ENCODE assay signal across 31 mouse cellular contexts in genomic region chr5:76947142-76947541, GRCm38 (mm10). TPM values are rescaled to one million over a fixed set of nuclear protein-coding genes. Genes with fewer than 3 reads are reported as not detected.
A peak's percentile ranks its signal among the peaks of the same experiment; 100 is the strongest.
DNase-seq lines count a peak whose midpoint lies in the region; ATAC-seq and TF ChIP-seq lines count a peak whose summit lies in the region.
"Had no signal": no experiment of that assay in that cellular context is flagged by ENCODE, and none has a peak within 500 bp of the region (broad histone marks: within the 10 kb centered on the region; RNA-seq: fewer than 3 reads in every experiment).

No protein-coding gene starts in this region.

- no peaks in the 10 kb centered on the region for H3K9me3 ChIP-seq in kidney, embryonic 15.5 days (replicated peaks)
- no peaks in the 10 kb centered on the region for H3K9me3 ChIP-seq in liver, embryonic 13.5 days (replicated peaks)
- H3K9me3 ChIP-seq in liver, postnatal 0 days (ENCODE audit: low read length), result no peaks in the 10 kb centered on the region
- H3K9me3 ChIP-seq: forebrain, embryonic 13.5 days; limb, embryonic 15.5 days had no signal

- no peak overlapping the region for H3K4me3 ChIP-seq in kidney, embryonic 15.5 days (replicated peaks)
- H3K4me3 ChIP-seq in liver, embryonic 13.5 days (replicated peaks), result no peak overlapping the region
- no peak overlapping the region for H3K4me3 ChIP-seq in liver, postnatal 0 days (ENCODE audit: low read depth, low read length)
- H3K4me3 ChIP-seq: forebrain, embryonic 13.5 days; limb, embryonic 15.5 days had no signal

- 75% methylated on average over 4 of the region's 4 CpGs for WGBS in kidney, embryonic 15.5 days
- 65% methylated on average over 4 of the region's 4 CpGs for WGBS in liver, embryonic 13.5 days (ENCODE audit: insufficient replicate concordance)
- WGBS in liver, postnatal 0 days (ENCODE audit: insufficient replicate concordance), result 57% methylated on average over 4 of the region's 4 CpGs

- H3K36me3 ChIP-seq in kidney, embryonic 15.5 days, result peaks cover 29% of the 10 kb centered on the region; the same call in 1 of the 2 replicates
- H3K36me3 ChIP-seq in liver, embryonic 13.5 days, result peaks cover 38% of the 10 kb centered on the region
- H3K36me3 ChIP-seq in liver, postnatal 0 days (replicated peaks; ENCODE audit: insufficient read depth, low read length), result peaks cover 5% of the 10 kb centered on the region; the same call in 1 of the 2 replicates
- H3K36me3 ChIP-seq: limb, embryonic 15.5 days had no signal

- DNase-seq in heart, adult 18-20 months, result peak; percentile 27 to 31
- no peak for DNase-seq in heart, adult 9 months (ENCODE audit: low spot score in 2 of 2)
- DNase-seq in kidney, adult 11 months, result peak; percentile 28
- DNase-seq in liver, embryonic 13.5 days, result no peak
- no peak for DNase-seq in liver, postnatal 0 days
- DNase-seq in spleen, postnatal 4 days (ENCODE audit: low spot score in 2 of 2), result no peak
- DNase-seq: adrenal gland, postnatal 36 days; cerebellum, adult 9-10 months; kidney, adult 8-10 months; kidney, postnatal 4 days; layer of hippocampus, adult 9-11 months; left cerebral cortex, postnatal 4 days; lung, embryonic 14.5 days; midbrain, embryonic 14.5 days; right cerebral cortex, postnatal 14 days; thymus, postnatal 14 days had no signal

- no peak overlapping the region for H3K9ac ChIP-seq in kidney, embryonic 15.5 days
- peak overlapping the region; percentile 4; the same call in 1 of the 2 replicates for H3K9ac ChIP-seq in liver, embryonic 13.5 days
- no peak overlapping the region for H3K9ac ChIP-seq in liver, postnatal 0 days (replicated peaks)
- H3K9ac ChIP-seq: forebrain, embryonic 13.5 days; hindbrain, embryonic 14.5 days; limb, embryonic 15.5 days; lung, embryonic 14.5 days had no signal

- H3K4me2 ChIP-seq in kidney, embryonic 15.5 days, result no peak overlapping the region
- H3K4me2 ChIP-seq in liver, embryonic 13.5 days, result peak overlapping the region; percentile 2; the same call in 1 of the 2 replicates
- no peak overlapping the region for H3K4me2 ChIP-seq in liver, postnatal 0 days (ENCODE audit: low read depth, low read length)
- H3K4me2 ChIP-seq: forebrain, embryonic 13.5 days; hindbrain, embryonic 14.5 days; limb, embryonic 15.5 days; lung, embryonic 14.5 days had no signal

- no peaks in the 10 kb centered on the region for H3K27me3 ChIP-seq in kidney, embryonic 15.5 days
- no peaks in the 10 kb centered on the region for H3K27me3 ChIP-seq in liver, embryonic 13.5 days
- H3K27me3 ChIP-seq in liver, postnatal 0 days (ENCODE audit: insufficient read depth, low read length), result no peaks in the 10 kb centered on the region
- H3K27me3 ChIP-seq: forebrain, embryonic 13.5 days; limb, embryonic 15.5 days; Patski had no signal

- no peak for TF ChIP-seq CTCF in liver, postnatal 0 days (IDR thresholded peaks at IDR 0.05; ENCODE audit: low read depth)

- H3K4me1 ChIP-seq in kidney, embryonic 15.5 days, result peaks cover 32% of the 10 kb centered on the region
- peaks cover 57% of the 10 kb centered on the region for H3K4me1 ChIP-seq in liver, embryonic 13.5 days (replicated peaks)
- H3K4me1 ChIP-seq in liver, postnatal 0 days (ENCODE audit: insufficient read depth), result peaks cover 40% of the 10 kb centered on the region

- no peak overlapping the region for H3K27ac ChIP-seq in kidney, embryonic 15.5 days
- H3K27ac ChIP-seq in liver, embryonic 13.5 days, result no peak overlapping the region
- no peak overlapping the region for H3K27ac ChIP-seq in liver, postnatal 0 days (ENCODE audit: low read depth)
- H3K27ac ChIP-seq: forebrain, embryonic 13.5 days; hindbrain, embryonic 14.5 days; limb, embryonic 15.5 days had no signal

- TF ChIP-seq EP300 in liver, postnatal 0 days (IDR thresholded peaks at IDR 0.05; ENCODE audit: low read depth), result no peak

- ATAC-seq in kidney, embryonic 15.5 days (replicated peaks; ENCODE audit: low FRiP score), result no peak
- no peak for ATAC-seq in liver, embryonic 13.5 days (ENCODE audit: low read depth)
- no peak for ATAC-seq in liver, postnatal 0 days
- ATAC-seq: CD4-positive, CD25-positive, alpha-beta regulatory T cell, adult 4 months; forebrain, embryonic 13.5 days; inflammation-experienced regulatory T-cells, adult 6 months; Patski had no signal

RNA-seq across cellular contexts. Expression of gene Paics, which starts 4.0 kb away (rescaled TPM):
- 100 to 1,000 TPM; 159 TPM for total RNA-seq in heart, adult 18-20 months (2021)
- 316 and 330 TPM in 2 replicates for polyA plus RNA-seq in kidney, embryonic 15.5 days (2015; fragmentation: Nextera tagmentation; extraction: Ambion mirVana)
- 216 and 252 TPM in 2 replicates for polyA plus RNA-seq in liver, embryonic 13.5 days (2015; fragmentation: Nextera tagmentation; extraction: Ambion mirVana)
- polyA plus RNA-seq in liver, postnatal 0 days (2015; fragmentation: Nextera tagmentation; extraction: Ambion mirVana), result 95.3 and 111 TPM in 2 replicates

RNA-seq across cellular contexts. Expression of gene Ppat, which starts 4.2 kb away (rescaled TPM):
- total RNA-seq in heart, adult 18-20 months (2021), result 10 to 100 TPM; 13.3 to 15.1 TPM
- 40.1 and 43.6 TPM in 2 replicates for polyA plus RNA-seq in kidney, embryonic 15.5 days (2015; fragmentation: Nextera tagmentation; extraction: Ambion mirVana)
- polyA plus RNA-seq in liver, embryonic 13.5 days (2015; fragmentation: Nextera tagmentation; extraction: Ambion mirVana), result 38.5 and 45.7 TPM in 2 replicates
- polyA plus RNA-seq in liver, postnatal 0 days (2015; fragmentation: Nextera tagmentation; extraction: Ambion mirVana), result 14.9 and 17.6 TPM in 2 replicates

RNA-seq across cellular contexts. Expression of gene Srp72, which starts 27.3 kb away (rescaled TPM):
- 10 to 100 TPM; 40.4 to 50.6 TPM for total RNA-seq in heart, adult 18-20 months (2021)
- polyA plus RNA-seq in kidney, embryonic 15.5 days (2015; fragmentation: Nextera tagmentation; extraction: Ambion mirVana), result 95.2 and 98.1 TPM in 2 replicates
- 54.6 and 55.9 TPM in 2 replicates for polyA plus RNA-seq in liver, embryonic 13.5 days (2015; fragmentation: Nextera tagmentation; extraction: Ambion mirVana)
- polyA plus RNA-seq in liver, postnatal 0 days (2015; fragmentation: Nextera tagmentation; extraction: Ambion mirVana), result 34.4 TPM in 2 replicates

RNA-seq across cellular contexts. Expression of gene Aasdh, which starts 41.8 kb away (rescaled TPM):
- 10 to 100 TPM; 16.8 to 16.9 TPM for total RNA-seq in heart, adult 18-20 months (2021)
- polyA plus RNA-seq in kidney, embryonic 15.5 days (2015; fragmentation: Nextera tagmentation; extraction: Ambion mirVana), result 16.8 and 18.1 TPM in 2 replicates
- polyA plus RNA-seq in liver, embryonic 13.5 days (2015; fragmentation: Nextera tagmentation; extraction: Ambion mirVana), result 6.4 and 10.1 TPM in 2 replicates
- 5.1 and 5.3 TPM in 2 replicates for polyA plus RNA-seq in liver, postnatal 0 days (2015; fragmentation: Nextera tagmentation; extraction: Ambion mirVana)

RNA-seq across cellular contexts. Expression of gene Arl9, which starts 56.7 kb away (rescaled TPM):
- not detected for total RNA-seq in heart, adult 18-20 months (2021)
- polyA plus RNA-seq in kidney, embryonic 15.5 days (2015; fragmentation: Nextera tagmentation; extraction: Ambion mirVana), result 0.44 TPM in 1 of 2 replicates, not detected in the other
- 0.32 TPM in 1 of 2 replicates, not detected in the other for polyA plus RNA-seq in liver, embryonic 13.5 days (2015; fragmentation: Nextera tagmentation; extraction: Ambion mirVana)
- polyA plus RNA-seq in liver, postnatal 0 days (2015; fragmentation: Nextera tagmentation; extraction: Ambion mirVana), result 0.22 TPM in 2 replicates
- total RNA-seq: adrenal gland, adult 18-20 months; adrenal gland, postnatal 36 days; ES-E14; gastrocnemius, adult 18-20 months; left cerebral cortex, adult 18-20 months; megakaryocyte-erythroid progenitor cell, adult 5-6 weeks had no signal
- polyA plus RNA-seq: CD4-positive, CD25-positive, alpha-beta regulatory T cell, adult 4 months; embryonic facial prominence, embryonic 14.5 days; forebrain, embryonic 13.5 days; hindbrain, embryonic 14.5 days; inflammation-experienced regulatory T-cells, adult 6 months; limb, embryonic 15.5 days; midbrain, embryonic 14.5 days; neural tube, embryonic 11.5 days; stomach, embryonic 14.5 days had no signal

Comparison
In these comparisons a context has a peak if more than half of its experiments do, and no peak if none do; other contexts are left out.
1. DNase-seq: peak in heart, adult 18-20 months (2 of 2) and kidney, adult 11 months (single experiment); none in heart, adult 9 months (0 of 2), liver, embryonic 13.5 days (single experiment), liver, postnatal 0 days (single experiment) and spleen, postnatal 4 days (0 of 2).